Mouse (Mus musculus) brown adipose tissue, adult 24 weeks (tissue): ENCODE results near the gene Fhdc1. TPM values are rescaled to one million over a fixed set of nuclear protein-coding genes. Genes with fewer than 3 reads are reported as not detected.

Experiments
- H3K27ac ChIP-seq: fragments of 200-500 bp; replicated peaks from 2 replicates; pipeline ENCODE4 v1.5.1; 2012; ENCODE audit warnings: low read depth, mild to moderate bottlenecking, low read length
- H3K4me1 ChIP-seq: fragments of 200-500 bp; 2 replicates; pipeline ENCODE4 v1.6.1; 2012; ENCODE audit warnings: low read length, mixed read lengths; ENCODE audit not compliant: control insufficient read depth, insufficient read depth, insufficient read length
- H3K4me3 ChIP-seq: fragments of 200-500 bp; 2 replicates; pipeline ENCODE4 v1.5.1; 2012; ENCODE audit warnings: low read depth, mild to moderate bottlenecking, low read length, moderate library complexity; ENCODE audit not compliant: insufficient read depth
- polyA plus RNA-seq: library from polyadenylated mRNA; stranded (reverse); fragments of >200 nt; gene quantifications from 2 replicates; pipeline ENCODE4 v1.2.4, GENCODE M21; 2012; ENCODE audit not compliant: missing spikeins, insufficient read depth, insufficient read length

The Fhdc1 gene
- polyA plus RNA-seq, 1 experiment: 4.1 TPM

GRCm38 (mm10) chr3:84431257-84431656 is 49.0 kb downstream of the Fhdc1 start:
- peaks cover 4% of the 10 kb centered on the region; the same call in 1 of the 2 replicates for H3K4me1 ChIP-seq
- no peak overlapping the region for H3K27ac ChIP-seq
- no peak overlapping the region for H3K4me3 ChIP-seq

DNA sequence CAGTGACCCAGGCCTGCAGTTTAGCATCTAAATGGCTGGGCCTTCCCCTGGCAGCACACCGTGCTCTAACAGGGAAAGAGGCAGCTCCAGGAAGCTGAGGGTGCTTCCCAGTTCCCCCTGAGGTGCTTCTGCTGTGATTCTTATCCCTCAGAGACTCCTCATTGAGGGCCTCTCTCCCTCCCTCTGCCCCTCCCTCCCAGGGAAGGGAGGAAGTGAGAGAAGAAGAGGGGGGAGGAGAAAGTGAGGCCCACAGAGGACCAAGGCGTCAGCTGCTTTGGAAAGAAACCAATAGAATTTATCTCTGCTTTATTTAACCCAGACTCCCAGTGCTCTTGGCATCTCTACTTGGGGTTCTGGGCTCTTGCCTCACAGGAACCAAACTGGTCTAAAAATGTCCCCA is 50.1 kb downstream of the Fhdc1 start:
- Histone ChIP-seq H3K4me3 (no peak overlapping the region), H3K4me1 (no peaks in the 10 kb centered on the region), H3K27ac (no peak overlapping the region)

GRCm38 (mm10) chr3:84428994-84429725 is 51.1 kb downstream of the Fhdc1 start:
- Histone ChIP-seq H3K4me3 (no peak overlapping the region), H3K4me1 (no peaks in the 10 kb centered on the region), H3K27ac (no peak overlapping the region)

- H3K4me3 ChIP-seq: no peak overlapping the region
- H3K4me1 ChIP-seq: no peaks in the 10 kb centered on the region
- H3K27ac ChIP-seq: no peak overlapping the region
Measured at GRCm38 (mm10) chr3:84427779-84428178, 52.5 kb downstream of the Fhdc1 start.

DNA sequence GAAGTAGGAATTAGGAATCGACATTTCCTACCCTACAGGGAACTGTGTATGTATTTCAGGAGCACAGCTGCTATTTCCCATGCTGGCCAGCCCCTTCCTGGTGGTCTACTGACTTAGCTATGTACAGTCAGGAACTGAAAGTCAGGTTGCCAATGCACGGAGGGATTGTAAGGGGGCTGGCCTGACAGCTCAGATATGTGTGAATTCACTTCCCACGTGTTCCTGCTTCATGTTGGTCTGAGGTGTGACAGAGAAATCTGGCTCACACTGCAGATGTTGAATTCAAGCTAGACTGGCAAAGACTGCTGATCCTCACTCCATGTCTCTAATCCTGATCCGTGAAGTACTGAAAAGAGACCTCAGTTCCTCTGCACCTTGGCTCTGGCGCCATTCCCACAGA is 57.9 kb downstream of the Fhdc1 start:
- Histone ChIP-seq H3K4me3 (no peak overlapping the region), H3K4me1 (no peaks in the 10 kb centered on the region), H3K27ac (no peak overlapping the region)

- H3K4me1 ChIP-seq: no peaks in the 10 kb centered on the region
- H3K4me3 ChIP-seq: no peak overlapping the region
- H3K27ac ChIP-seq: no peak overlapping the region
Measured at GRCm38 (mm10) chr3:84413868-84414267, 66.4 kb downstream of the Fhdc1 start.

DNA sequence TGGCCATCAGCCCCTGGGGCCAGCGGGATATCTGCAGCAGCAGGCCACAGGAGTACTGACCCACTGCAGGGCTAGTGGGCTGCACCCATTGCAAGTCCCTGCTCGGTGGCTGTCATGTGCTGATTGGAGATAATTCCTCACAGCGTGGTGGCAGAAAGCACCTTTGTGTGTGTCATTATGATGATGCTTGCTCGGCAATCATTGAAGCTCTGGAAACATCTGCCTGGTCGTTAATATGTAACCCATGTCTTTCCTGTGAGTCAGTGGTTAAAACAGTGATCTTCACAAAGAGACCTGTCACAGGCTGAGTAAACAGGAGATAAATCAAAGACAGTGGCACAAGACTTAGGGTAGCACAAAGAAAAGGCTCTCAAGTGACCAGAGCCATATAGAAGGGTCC is 67.3 kb downstream of the Fhdc1 start:
- no peak overlapping the region for H3K27ac ChIP-seq
- H3K4me1 ChIP-seq: no peaks in the 10 kb centered on the region
- H3K4me3 ChIP-seq: no peak overlapping the region

DNA sequence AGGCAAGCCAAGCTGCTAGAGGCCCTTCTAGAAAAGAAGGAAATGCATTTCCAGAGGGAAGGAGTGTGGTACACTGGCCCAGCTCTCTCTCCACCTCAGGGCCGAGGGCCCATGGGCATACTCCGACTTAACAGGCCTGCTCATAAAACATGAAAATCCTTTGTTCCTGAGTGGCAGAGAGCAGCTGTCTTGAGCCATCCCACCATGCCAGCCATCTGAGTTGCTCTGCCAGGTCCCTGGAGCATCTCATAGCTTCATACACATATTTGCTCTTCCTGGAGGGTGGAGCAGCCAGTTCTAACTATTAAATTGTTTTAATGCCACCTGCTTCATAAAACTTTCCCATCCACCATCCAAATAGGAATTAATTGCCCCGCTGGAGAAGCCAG is 70.8 kb downstream of the Fhdc1 start:
- H3K4me3 ChIP-seq: no peak overlapping the region
- no peak overlapping the region for H3K27ac ChIP-seq
- H3K4me1 ChIP-seq: no peaks in the 10 kb centered on the region

DNA sequence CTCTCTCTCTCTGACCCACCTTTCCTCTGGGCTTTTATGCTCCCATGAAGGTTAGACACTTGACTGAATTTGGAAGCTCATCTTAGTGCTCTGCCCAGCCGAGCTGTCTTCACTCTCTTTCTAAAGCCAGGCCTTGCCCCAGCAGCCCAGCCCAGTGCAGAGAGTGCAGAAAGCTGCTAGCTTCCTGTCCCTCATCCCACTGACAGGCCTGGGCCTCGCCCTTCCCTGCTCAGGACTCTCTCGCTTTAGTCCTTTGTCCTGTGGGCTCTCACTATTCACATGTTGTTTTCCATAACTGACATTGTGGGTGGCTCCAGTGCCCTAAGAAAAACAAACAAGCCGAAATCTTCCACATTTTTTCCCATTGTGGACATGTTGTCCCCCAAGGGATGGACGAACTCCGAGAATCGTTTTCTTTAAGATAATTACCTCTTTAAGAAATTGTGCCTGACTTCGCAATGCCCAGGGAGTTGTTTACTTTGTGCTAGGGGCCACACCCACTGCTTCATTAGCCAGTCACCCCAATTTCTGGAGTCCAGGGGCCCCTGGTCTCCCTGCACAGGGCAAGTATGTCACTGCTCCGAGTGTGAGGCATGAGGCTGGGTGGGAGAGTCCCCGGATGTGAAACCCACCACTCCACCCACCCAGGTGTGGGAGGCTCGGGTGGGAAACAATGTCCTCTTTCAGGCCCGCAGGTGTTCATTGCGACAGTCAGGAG is 71.3 kb downstream of the Fhdc1 start:
- Histone ChIP-seq H3K4me3 (no peak overlapping the region), H3K4me1 (no peaks in the 10 kb centered on the region), H3K27ac (no peak overlapping the region)

- H3K4me1 ChIP-seq: no peaks in the 10 kb centered on the region
- H3K4me3 ChIP-seq: no peak overlapping the region
- H3K27ac ChIP-seq: no peak overlapping the region
Measured at GRCm38 (mm10) chr3:84405523-84405922, 74.7 kb downstream of the Fhdc1 start.

- Histone ChIP-seq H3K4me1 (no peaks in the 10 kb centered on the region), H3K4me3 (no peak overlapping the region), H3K27ac (no peak overlapping the region)
Measured at GRCm38 (mm10) chr3:84403389-84403788, 76.8 kb downstream of the Fhdc1 start.

DNA sequence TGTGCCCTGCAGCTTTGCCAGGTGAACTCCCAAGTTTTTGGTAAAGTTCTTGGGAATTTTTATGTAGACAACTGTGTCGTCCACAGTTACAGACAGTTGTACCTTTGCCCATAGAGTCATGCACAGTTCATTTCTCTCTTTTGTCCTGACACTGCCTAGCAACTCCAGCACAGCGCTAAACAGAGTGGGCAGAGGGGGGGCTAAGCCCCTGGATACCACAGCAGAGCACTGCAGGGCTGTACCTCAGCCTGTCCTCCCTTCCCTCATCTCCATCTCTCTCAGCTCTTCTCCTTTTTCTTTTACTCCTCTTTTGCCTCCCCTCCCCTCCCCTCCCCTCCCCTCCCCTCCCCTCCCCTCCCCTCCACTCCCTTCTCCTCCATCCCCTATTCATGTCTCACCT is 77.5 kb downstream of the Fhdc1 start:
- no peak overlapping the region for H3K4me3 ChIP-seq
- no peaks in the 10 kb centered on the region for H3K4me1 ChIP-seq
- H3K27ac ChIP-seq: no peak overlapping the region

- H3K27ac ChIP-seq: no peak overlapping the region
- H3K4me3 ChIP-seq: no peak overlapping the region
- no peaks in the 10 kb centered on the region for H3K4me1 ChIP-seq
Measured at GRCm38 (mm10) chr3:84397976-84398375, 82.3 kb downstream of the Fhdc1 start.

DNA sequence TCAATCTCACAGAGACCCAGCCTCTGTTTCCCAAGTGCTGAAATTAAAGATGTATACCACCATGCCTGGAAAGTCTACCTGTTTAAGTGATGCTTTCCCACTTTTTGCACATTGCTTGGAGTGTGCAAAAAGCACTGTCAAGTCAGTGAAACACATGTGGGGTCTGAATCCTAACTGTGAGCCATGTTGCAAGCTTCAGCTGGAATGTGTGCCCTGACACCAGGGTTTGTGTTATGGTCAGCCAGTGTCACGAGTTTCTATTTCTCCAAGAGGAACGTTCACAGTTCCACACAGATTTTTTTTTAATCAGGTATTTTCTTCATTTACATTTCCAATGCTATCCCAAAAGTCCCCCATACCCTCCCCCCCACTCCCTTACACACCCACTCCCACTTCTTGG is 84.0 kb downstream of the Fhdc1 start:
- no peaks in the 10 kb centered on the region for H3K4me1 ChIP-seq
- H3K4me3 ChIP-seq: no peak overlapping the region
- H3K27ac ChIP-seq: no peak overlapping the region

- no peaks in the 10 kb centered on the region for H3K4me1 ChIP-seq
- H3K27ac ChIP-seq: no peak overlapping the region
- H3K4me3 ChIP-seq: no peak overlapping the region
Measured at GRCm38 (mm10) chr3:84395840-84396239, 84.4 kb downstream of the Fhdc1 start.

DNA sequence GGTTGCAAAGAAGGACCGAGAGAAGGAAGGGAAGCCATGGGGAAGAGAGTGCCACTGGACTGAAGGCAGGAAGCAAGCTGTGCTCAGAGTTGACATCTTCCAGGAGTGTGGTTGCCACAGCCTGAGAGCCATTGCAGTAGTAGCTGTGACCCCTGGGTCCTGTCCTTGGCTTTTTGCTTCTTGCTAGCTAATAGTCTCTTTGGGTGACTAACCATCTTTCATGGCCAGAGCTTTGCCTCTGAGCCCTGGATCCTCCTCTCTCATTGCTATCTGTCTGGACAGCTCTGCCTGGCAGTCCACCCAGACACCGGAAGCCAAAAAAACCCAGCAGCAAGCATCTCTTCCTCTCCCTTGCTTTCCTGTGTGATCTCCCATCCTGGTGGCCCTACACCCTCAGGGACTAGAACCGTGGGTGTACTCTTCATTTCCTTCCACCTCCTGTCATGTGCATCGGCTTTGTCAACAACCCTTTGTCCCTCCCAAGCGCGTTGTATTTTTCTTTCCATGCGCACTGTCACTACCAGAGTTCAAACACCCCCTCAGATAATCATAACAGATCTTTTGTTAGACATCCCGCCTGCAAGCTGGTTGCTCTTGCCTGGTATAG is 85.3 kb downstream of the Fhdc1 start:
- Histone ChIP-seq H3K4me3 (no peak overlapping the region), H3K4me1 (no peaks in the 10 kb centered on the region), H3K27ac (no peak overlapping the region)
